Mouse (Mus musculus) brain, embryonic 18.5 days (tissue): ENCODE measurements around the gene Pfn5.
"Not testable (repeated sequence)": the region's sequence is repeated elsewhere in the genome, so short reads cannot be mapped to it uniquely, and the experiment has no call there.

Experiments
- DNase-seq: peaks from one replicate; pipeline ENCODE4 v3.0.0-alpha.2; 2012; ENCODE audit warnings: low read depth, low spot score

Gene Pfn5

GRCm38 (mm10) chrX:95557887-95558286 lies at the start of gene Pfn5, which contains the start of gene Asb12:
Gene Pfn5 (plus strand): TSS chrX:95558104.
Gene Asb12 (minus strand): TSS chrX:95557987.
- DNase-seq, result no peak

GRCm38 (mm10) chrX:95523883-95524282 lies 34.0 kb upstream of the Pfn5 start:
- no peak for DNase-seq

- DNase-seq, result no peak
Measured at GRCm38 (mm10) chrX:95525166-95525565, 32.7 kb upstream of the Pfn5 start.

GRCm38 (mm10) chrX:95535493-95535892 lies 22.4 kb upstream of the Pfn5 start:
- DNase-seq, result not testable (repeated sequence)

- DNase-seq, result no peak
Measured at GRCm38 (mm10) chrX:95554321-95554720, 3.6 kb upstream of the Pfn5 start.

GRCm38 (mm10) chrX:95600609-95601008 lies 42.7 kb downstream of the Pfn5 start:
- no peak for DNase-seq
